Mouse (Mus musculus) small intestine, adult 2 months (tissue): ENCODE results near the gene Zfp575. TPM values are rescaled to one million over a fixed set of nuclear protein-coding genes. Genes with fewer than 3 reads are reported as not detected.

Experiments used
- H3K27ac ChIP-seq: fragments of 200-500 bp; 2 replicates; pipeline ENCODE4 v1.5.1; 2012; ENCODE audit warnings: low read depth, low read length, control low read depth, inconsistent platforms; ENCODE audit not compliant: insufficient read depth
- H3K27me3 ChIP-seq: fragments of 200-500 bp; 2 replicates; pipeline ENCODE4 v1.6.1; 2012; ENCODE audit warnings: mild to moderate bottlenecking, moderate library complexity, low read length, inconsistent platforms; ENCODE audit not compliant: control insufficient read depth, insufficient read depth
- H3K36me3 ChIP-seq: fragments of 200-500 bp; 2 replicates; pipeline ENCODE4 v1.6.1; 2012; ENCODE audit warnings: mild to moderate bottlenecking, low read length, control low read depth, inconsistent platforms; ENCODE audit not compliant: control insufficient read depth, insufficient read depth
- H3K4me1 ChIP-seq: fragments of 200-500 bp; 2 replicates; pipeline ENCODE4 v1.6.1; 2012; ENCODE audit warnings: low read length, inconsistent platforms, mixed read lengths; ENCODE audit not compliant: control insufficient read depth, insufficient read depth, insufficient read length
- H3K4me3 ChIP-seq: fragments of 200-500 bp; 2 replicates; pipeline ENCODE4 v1.5.1; 2012; ENCODE audit warnings: low read depth, mild to moderate bottlenecking, control low read depth, inconsistent platforms, low read length, moderate library complexity
- CTCF ChIP-seq: fragments of 200-500 bp; IDR thresholded peaks from 2 replicates; pipeline ENCODE4 v1.5.1; 2012; ENCODE audit warnings: low read depth, mild to moderate bottlenecking, control low read depth, inconsistent platforms, low read length, moderate library complexity, mixed read lengths; ENCODE audit not compliant: insufficient replicate concordance, insufficient read length; ENCODE audit errors: extremely low read depth
- POLR2A ChIP-seq: fragments of 200-500 bp; IDR thresholded peaks from 2 replicates; pipeline ENCODE4 v1.6.1; 2012; ENCODE audit warnings: low read depth, mild to moderate bottlenecking, control low read depth, inconsistent platforms, low read length, moderate library complexity
- WGBS: fragments of 180-500 bp; shearing (Covaris S2); methylation state at CpG from one replicate; pipeline ENCODE4 v1.1.7; 2018; 5-methylcytosine and 5-hydroxymethylcytosine counted together
- polyA plus RNA-seq: library from polyadenylated mRNA; depleted of rRNA; stranded (reverse); fragments of >200 nt; gene quantifications from 2 replicates; pipeline ENCODE4 v1.2.3, GENCODE M21; 2012

Gene Zfp575
- polyA plus RNA-seq, 1 experiment = 0.62 TPM

DNA sequence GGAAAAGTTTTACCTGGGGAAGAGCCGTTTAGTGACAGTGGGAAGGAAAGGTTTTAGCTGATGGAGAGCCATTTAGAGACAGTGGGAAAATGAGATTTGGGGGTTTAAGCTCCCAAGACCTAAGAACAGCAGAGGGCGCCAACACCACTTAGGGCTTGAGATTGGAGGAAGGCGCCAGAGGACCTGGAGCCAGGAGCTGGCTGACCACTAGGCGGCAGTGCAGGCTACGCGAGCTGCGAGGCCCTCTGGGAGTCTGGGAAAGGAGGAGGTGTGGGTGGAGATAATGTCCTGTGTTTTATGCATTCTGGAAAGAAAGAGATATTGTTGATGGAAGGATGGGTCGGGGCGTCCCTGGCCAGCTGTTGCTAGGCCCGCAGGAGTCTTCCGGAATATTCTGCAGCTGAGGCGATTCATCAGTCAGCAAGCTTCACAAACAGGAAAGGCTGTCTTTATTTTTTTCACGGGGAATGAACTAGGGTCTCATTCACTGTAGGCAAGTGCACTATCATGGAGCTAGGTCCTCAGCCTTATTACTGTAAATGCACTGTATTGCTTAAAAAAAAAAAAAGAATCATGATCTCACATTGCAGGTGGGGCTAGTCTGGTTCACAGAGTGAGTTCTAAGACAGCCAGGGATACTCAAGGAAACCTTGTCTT lies 13.6 kb upstream of the Zfp575 start:
- Histone ChIP-seq H3K4me1 (peaks cover 1% of the 10 kb centered on the region; the same call in 1 of the 2 replicates), H3K27me3 (no peaks in the 10 kb centered on the region), H3K36me3 (no peaks in the 10 kb centered on the region), H3K4me3 (no peak overlapping the region), H3K27ac (no peak overlapping the region)
- TF ChIP-seq CTCF (peak; percentile 100), POLR2A (peak; percentile 13; the same call in 1 of the 2 replicates)
- WGBS = 6% methylated on average over 13 of the region's 13 CpGs

DNA sequence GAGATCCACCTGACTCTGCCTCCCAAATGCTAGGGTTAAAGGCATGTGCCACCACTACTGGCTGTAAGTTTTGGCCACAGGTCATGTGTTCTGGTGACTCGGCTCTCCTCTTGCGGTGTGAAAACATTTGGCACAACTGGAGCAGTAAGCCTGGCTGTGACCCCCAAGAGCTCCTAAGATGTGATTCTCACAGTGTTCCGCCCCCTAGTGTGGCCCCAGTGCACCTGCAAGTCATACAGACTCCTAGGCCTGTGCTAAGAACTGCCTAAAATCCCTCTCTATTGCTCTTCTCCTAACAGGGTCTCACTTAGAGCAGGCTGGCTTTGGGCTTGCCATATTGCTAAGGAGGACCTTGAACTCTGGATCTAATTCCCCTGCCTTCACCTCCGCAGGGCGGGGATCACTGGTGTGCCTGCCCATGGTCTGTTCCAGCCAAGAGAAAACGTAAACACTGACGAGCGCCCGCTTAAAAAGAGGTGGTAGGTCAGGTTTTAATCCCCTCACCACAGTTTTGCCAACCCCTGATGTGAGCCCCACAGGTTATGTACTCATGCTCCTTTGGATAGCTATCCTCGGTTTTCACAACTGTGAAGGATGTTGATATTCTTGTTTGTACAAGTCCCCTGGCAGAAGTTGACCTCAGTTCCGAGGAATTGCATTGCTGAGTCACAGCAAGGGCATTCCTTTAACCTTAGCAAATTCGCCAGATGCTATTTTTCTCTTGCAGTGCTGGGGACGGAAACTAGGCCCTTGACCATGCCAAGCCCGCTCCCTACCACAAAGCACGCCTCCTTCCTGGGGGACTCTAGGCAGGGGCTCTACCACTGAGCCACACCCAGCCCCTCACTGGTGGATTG lies 12.0 kb upstream of the Zfp575 start:
- Histone ChIP-seq H3K4me1 (peaks cover 4% of the 10 kb centered on the region; the same call in 1 of the 2 replicates), H3K27me3 (no peaks in the 10 kb centered on the region), H3K4me3 (no peak overlapping the region), H3K27ac (no peak overlapping the region), H3K36me3 (no peaks in the 10 kb centered on the region)
- peak; percentile 45; the same call in 1 of the 2 replicates for TF ChIP-seq CTCF
- TF ChIP-seq POLR2A = no peak
- WGBS = 72% methylated on average over 15 of the region's 15 CpGs

DNA sequence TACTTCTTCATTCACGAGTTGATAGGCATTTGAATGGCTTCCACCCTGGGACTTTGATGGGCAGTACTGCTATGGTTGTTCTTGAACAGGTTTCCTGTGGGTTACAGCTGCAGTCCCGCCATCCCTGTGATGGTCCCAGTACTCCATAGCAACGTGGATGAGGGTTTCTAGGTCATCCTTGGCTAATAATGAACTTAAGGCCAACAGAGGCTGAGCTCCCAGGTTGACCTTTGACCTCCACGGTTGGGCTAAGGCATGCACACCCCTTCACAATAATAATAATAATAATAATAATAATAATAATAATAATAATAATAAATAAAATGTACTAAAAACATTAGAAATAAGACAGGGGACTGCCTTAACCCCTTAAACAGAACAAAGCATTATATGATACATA lies 10.7 kb upstream of the Zfp575 start:
- Histone ChIP-seq H3K4me1 (peaks cover 4% of the 10 kb centered on the region; the same call in 1 of the 2 replicates), H3K27me3 (no peaks in the 10 kb centered on the region), H3K27ac (no peak overlapping the region), H3K4me3 (no peak overlapping the region), H3K36me3 (no peaks in the 10 kb centered on the region)
- TF ChIP-seq CTCF = no peak
- no peak for TF ChIP-seq POLR2A
- WGBS = 48% methylated on average over 4 of the region's 4 CpGs

DNA sequence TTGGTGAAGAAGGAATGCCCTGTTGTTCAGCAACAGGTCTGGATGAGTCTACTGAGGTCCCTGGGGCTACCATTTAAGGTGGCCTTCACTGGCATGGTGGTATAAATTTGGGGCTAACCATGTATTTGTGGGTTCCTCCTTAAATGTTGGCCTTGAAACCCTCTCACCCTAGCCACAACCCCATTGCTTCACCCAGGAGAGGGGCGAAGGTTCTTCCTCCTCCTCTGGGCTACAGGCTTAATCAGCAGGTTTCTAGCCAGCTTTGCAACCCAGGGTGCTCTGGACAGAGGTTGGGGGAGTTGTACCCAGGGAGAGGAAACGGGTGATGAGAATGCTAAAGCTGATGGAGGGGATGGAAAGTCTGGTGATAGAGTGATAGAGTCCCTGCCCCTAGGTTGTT lies 8.0 kb upstream of the Zfp575 start:
- Histone ChIP-seq H3K4me1 (peaks cover 15% of the 10 kb centered on the region; the same call in 1 of the 2 replicates), H3K27ac (no peak overlapping the region)
- WGBS = 54% methylated on average over 2 of the region's 2 CpGs

DNA sequence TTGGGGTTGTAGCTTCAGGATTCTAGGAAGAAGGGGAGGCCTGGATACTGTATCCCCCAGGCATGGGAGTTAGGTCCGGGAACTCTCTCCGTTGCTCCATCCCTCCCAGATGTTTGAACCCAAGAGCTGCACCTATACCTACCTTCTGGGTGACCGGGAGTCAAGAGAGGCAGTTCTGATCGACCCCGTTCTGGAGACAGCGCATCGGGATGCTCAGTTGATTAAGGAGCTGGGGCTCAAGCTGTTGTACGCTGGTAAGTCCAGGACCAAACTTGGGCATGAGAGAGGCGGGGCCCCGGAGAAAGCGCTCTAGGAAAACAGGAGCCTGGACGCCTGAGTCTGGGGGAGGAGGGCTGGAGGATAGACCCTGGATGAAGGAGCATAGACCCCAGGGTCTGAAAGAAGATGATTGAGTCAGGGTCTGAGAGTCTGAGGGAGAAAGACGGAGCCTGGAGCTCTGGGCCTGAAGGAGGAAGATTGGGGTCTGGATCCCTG lies 6.9 kb upstream of the Zfp575 start:
- 13% methylated on average over 13 of the region's 13 CpGs for WGBS

More for the DNA sequence above, 8.0 kb upstream of the Zfp575 start:
- H3K4me3 ChIP-seq = no peak overlapping the region
- no peak for TF ChIP-seq CTCF
- no peak for TF ChIP-seq POLR2A
- H3K36me3 ChIP-seq = no peaks in the 10 kb centered on the region
- H3K27me3 ChIP-seq = no peaks in the 10 kb centered on the region

DNA sequence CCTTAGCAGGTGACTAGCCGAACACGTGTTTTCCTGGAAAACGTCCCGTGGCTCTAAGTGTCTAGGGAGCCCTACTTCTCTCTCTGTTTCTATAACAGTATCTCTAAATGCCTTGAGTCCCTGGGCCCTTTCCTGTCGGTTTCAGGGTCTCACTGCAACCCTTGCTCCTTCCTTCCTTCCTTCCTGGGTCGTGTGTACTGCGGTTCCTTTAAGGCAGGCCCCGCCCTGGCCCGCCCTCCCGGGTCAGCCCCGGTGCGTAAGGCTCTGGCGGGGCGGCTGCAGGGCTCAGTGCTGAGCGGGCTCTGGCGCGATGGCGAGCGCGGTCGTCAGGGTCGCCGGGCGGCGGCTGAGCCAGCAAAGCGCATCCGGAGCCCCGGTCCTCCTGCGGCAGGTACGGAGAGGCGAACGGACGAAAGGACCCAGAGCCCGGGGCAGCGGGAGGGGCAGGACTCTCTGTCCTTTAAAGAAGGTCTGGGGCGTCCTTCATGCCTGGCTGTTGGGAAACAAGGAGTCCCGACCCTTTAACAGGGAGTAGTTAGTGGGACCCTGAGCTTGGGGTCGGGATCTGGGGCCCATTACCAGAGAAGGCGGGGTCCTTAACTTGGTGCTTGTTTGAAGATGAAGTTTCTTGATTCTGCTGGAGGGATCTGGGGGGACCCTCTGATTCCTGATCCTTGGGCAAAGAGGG lies 6.3 kb upstream of the Zfp575 start:
- no peaks in the 10 kb centered on the region for H3K27me3 ChIP-seq
- whole genome bisulfite sequencing = under 1% methylated on average over 39 of the region's 39 CpGs
- peaks cover 15% of the 10 kb centered on the region; the same call in 1 of the 2 replicates for H3K4me1 ChIP-seq
- TF ChIP-seq POLR2A (peak; percentile 79), CTCF (0 out of 2 replicates have a peak, but pooled peaks have one; percentile 10)
- no peak overlapping the region for H3K27ac ChIP-seq
- H3K36me3 ChIP-seq = no peaks in the 10 kb centered on the region
- peak overlapping the region; percentile 85 for H3K4me3 ChIP-seq

More for the DNA sequence above, 6.9 kb upstream of the Zfp575 start:
- no peak for TF ChIP-seq CTCF
- TF ChIP-seq POLR2A = no peak
- Histone ChIP-seq H3K27ac (no peak overlapping the region), H3K4me1 (peaks cover 15% of the 10 kb centered on the region; the same call in 1 of the 2 replicates), H3K36me3 (no peaks in the 10 kb centered on the region), H3K4me3 (peak overlapping the region; percentile 85), H3K27me3 (no peaks in the 10 kb centered on the region)

DNA sequence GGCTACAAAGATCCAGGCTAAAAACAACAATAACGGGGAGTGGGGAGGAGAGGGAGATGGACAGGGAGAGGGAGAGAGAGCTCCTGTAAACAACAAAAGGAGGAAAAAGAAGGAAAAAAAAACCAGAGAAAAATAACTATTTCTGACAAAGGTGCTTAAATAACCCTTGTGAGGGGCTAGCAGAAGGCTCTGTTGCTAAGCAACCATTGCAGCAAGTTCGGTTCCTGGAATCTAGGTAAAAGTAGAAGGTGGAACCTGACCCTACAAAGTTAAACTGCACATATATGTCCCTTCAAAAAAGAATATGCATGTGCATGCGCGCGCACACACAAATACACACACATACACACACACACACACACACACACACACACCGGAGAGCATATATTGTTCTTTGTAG lies 5.3 kb upstream of the Zfp575 start:
- no peak for TF ChIP-seq CTCF
- Histone ChIP-seq H3K27ac (no peak overlapping the region), H3K4me3 (no peak overlapping the region), H3K4me1 (peaks cover 21% of the 10 kb centered on the region; the same call in 1 of the 2 replicates), H3K27me3 (no peaks in the 10 kb centered on the region), H3K36me3 (no peaks in the 10 kb centered on the region)
- 90% methylated on average over 6 of the region's 6 CpGs for WGBS
